Mouse (Mus musculus) bone marrow, adult 2 months (tissue): Measurements from ENCODE around the gene Polr2m. TPM values are rescaled to one million over a fixed set of nuclear protein-coding genes. Genes with fewer than 3 reads are reported as not detected.

ENCODE experiments used
- H3K27ac ChIP-seq: fragments of 200-500 bp; 2 replicates; pipeline ENCODE4 v1.5.1; 2012; ENCODE audit warnings: low read depth, mild to moderate bottlenecking, control low read depth, inconsistent platforms, low read length; ENCODE audit not compliant: control insufficient read depth, poor library complexity, insufficient read depth
- H3K4me1 ChIP-seq: fragments of 200-500 bp; 2 replicates; pipeline ENCODE4 v1.6.1; 2011; ENCODE audit warnings: low read length; ENCODE audit not compliant: control insufficient read depth, insufficient read depth
- H3K4me3 ChIP-seq: fragments of 200-500 bp; replicated peaks from 2 replicates; pipeline ENCODE3; 2011; ENCODE audit warnings: mild to moderate bottlenecking, low read depth, low read length, control low read depth; ENCODE audit not compliant: control insufficient read depth
- CTCF ChIP-seq: fragments of 200-500 bp; IDR thresholded peaks from 2 replicates; pipeline ENCODE4 v1.5.1; 2011; ENCODE audit warnings: low read length, control low read depth; ENCODE audit not compliant: control insufficient read depth, insufficient read depth
- POLR2A ChIP-seq: fragments of 200-500 bp; IDR thresholded peaks from 2 replicates; pipeline ENCODE4 v1.6.1; 2011; ENCODE audit warnings: low read depth, mild to moderate bottlenecking, control low read depth, low read length, borderline replicate concordance; ENCODE audit not compliant: control insufficient read depth
- WGBS: fragments of 180-500 bp; shearing (Covaris S2); methylation state at CpG from one replicate; pipeline ENCODE4 v1.1.7; 2018; 5-methylcytosine and 5-hydroxymethylcytosine counted together
- polyA plus RNA-seq: library from polyadenylated mRNA; stranded (reverse); fragments of >200 nt; gene quantifications from 2 replicates; pipeline ENCODE4 v1.2.4, GENCODE M21; 2011; ENCODE audit warnings: low replicate concordance; ENCODE audit not compliant: missing spikeins, insufficient read depth, insufficient read length

The Polr2m gene
- 34.1 and 43.8 TPM in 2 replicates for polyA plus RNA-seq

- Histone ChIP-seq H3K27ac (peak within 1 kb of the TSS; percentile 90), H3K4me3 (peak within 1 kb of the TSS; percentile 97), H3K4me1 (no peaks in the 10 kb centered on the region)
- TF ChIP-seq CTCF (no peak), POLR2A (peak; percentile 61; the same call in 1 of the 2 replicates)
- under 1% methylated on average over 70 of the region's 70 CpGs for WGBS
Observed at GRCm38 (mm10) chr9:71485475-71486094, at the start of gene Polr2m. Gene Polr2m, minus strand, starts transcription at chr9:71485935.

- H3K4me1 ChIP-seq, result no peaks in the 10 kb centered on the region; the same call in 1 of the 2 replicates
- no peak overlapping the region for H3K27ac ChIP-seq
- H3K4me3 ChIP-seq, result no peak overlapping the region
- TF ChIP-seq POLR2A, result no peak
- no peak for TF ChIP-seq CTCF
- WGBS, result 96% methylated on average over 2 of the region's 2 CpGs
Observed at GRCm38 (mm10) chr9:71535036-71535435, 49.3 kb upstream of the Polr2m start.

- no peak for TF ChIP-seq POLR2A
- TF ChIP-seq CTCF, result no peak
- WGBS, result 81% methylated on average over 2 of the region's 2 CpGs
Observed at GRCm38 (mm10) chr9:71529960-71530359, 44.2 kb upstream of the Polr2m start.

GRCm38 (mm10) chr9:71527438-71527837, 41.7 kb upstream of the Polr2m start:
- TF ChIP-seq POLR2A (no peak), CTCF (no peak)
- Histone ChIP-seq H3K27ac (no peak overlapping the region), H3K4me3 (no peak overlapping the region), H3K4me1 (no peaks in the 10 kb centered on the region)
- WGBS, result 76% methylated on average over 9 of the region's 9 CpGs

More at GRCm38 (mm10) chr9:71529960-71530359, 44.2 kb upstream of the Polr2m start:
- Histone ChIP-seq H3K4me1 (no peaks in the 10 kb centered on the region), H3K4me3 (no peak overlapping the region), H3K27ac (no peak overlapping the region)

GRCm38 (mm10) chr9:71523901-71524300, 38.2 kb upstream of the Polr2m start:
- 85% methylated on average over 4 of the region's 4 CpGs for WGBS
- no peaks in the 10 kb centered on the region for H3K4me1 ChIP-seq

GRCm38 (mm10) chr9:71519836-71520235, 34.1 kb upstream of the Polr2m start:
- no peak overlapping the region for H3K27ac ChIP-seq
- 77% methylated on average over 3 of the region's 3 CpGs for WGBS
- TF ChIP-seq POLR2A, result no peak
- TF ChIP-seq CTCF, result no peak
- no peaks in the 10 kb centered on the region for H3K4me1 ChIP-seq
- H3K4me3 ChIP-seq, result no peak overlapping the region

More at GRCm38 (mm10) chr9:71523901-71524300, 38.2 kb upstream of the Polr2m start:
- no peak overlapping the region for H3K4me3 ChIP-seq
- no peak for TF ChIP-seq POLR2A
- no peak for TF ChIP-seq CTCF
- H3K27ac ChIP-seq, result no peak overlapping the region

- TF ChIP-seq POLR2A (no peak), CTCF (no peak)
- Histone ChIP-seq H3K4me1 (no peaks in the 10 kb centered on the region), H3K27ac (no peak overlapping the region), H3K4me3 (no peak overlapping the region)
- 67% methylated on average over 4 of the region's 4 CpGs for WGBS
Observed at GRCm38 (mm10) chr9:71517487-71517886, 31.8 kb upstream of the Polr2m start.

GRCm38 (mm10) chr9:71515862-71516261, 30.1 kb upstream of the Polr2m start:
- no peak for TF ChIP-seq POLR2A
- TF ChIP-seq CTCF, result no peak
- Histone ChIP-seq H3K27ac (no peak overlapping the region), H3K4me3 (no peak overlapping the region), H3K4me1 (no peaks in the 10 kb centered on the region)
- 88% methylated on average over 4 of the region's 4 CpGs for WGBS
